Mouse (Mus musculus): Measurements from ENCODE around the gene Nmnat3.
"Not testable (repeated sequence)": the region's sequence is repeated elsewhere in the genome, so short reads cannot be mapped to it uniquely, and the experiment has no call there.

The Nmnat3 gene

GRCm38 (mm10) chr9:98287135-98287534 lies at the start of gene Nmnat3:
Nmnat3 (plus strand) TSS chr9:98287435.
- DNase-seq (ENCODE audit: low read depth): not testable (repeated sequence)

- DNase-seq (ENCODE audit: low read depth): no peak
Measured at GRCm38 (mm10) chr9:98243481-98243880, 43.8 kb upstream of the Nmnat3 start.

- DNase-seq (ENCODE audit: low read depth): no peak
Measured at GRCm38 (mm10) chr9:98244223-98244622, 43.0 kb upstream of the Nmnat3 start.

- DNase-seq (ENCODE audit: low read depth): no peak
Measured at GRCm38 (mm10) chr9:98245226-98245625, 42.0 kb upstream of the Nmnat3 start.

- no peak for DNase-seq (ENCODE audit: low read depth)
Measured at GRCm38 (mm10) chr9:98246351-98246750, 40.9 kb upstream of the Nmnat3 start.

GRCm38 (mm10) chr9:98260210-98260609 lies 27.0 kb upstream of the Nmnat3 start:
- no peak for DNase-seq (ENCODE audit: low read depth)

- DNase-seq (ENCODE audit: low read depth): no peak
Measured at GRCm38 (mm10) chr9:98261461-98262011, 25.7 kb upstream of the Nmnat3 start.

GRCm38 (mm10) chr9:98264916-98265315 lies 22.3 kb upstream of the Nmnat3 start:
- no peak for DNase-seq (ENCODE audit: low read depth)

GRCm38 (mm10) chr9:98272734-98273133 lies 14.5 kb upstream of the Nmnat3 start:
- no peak for DNase-seq (ENCODE audit: low read depth)

- no peak for DNase-seq (ENCODE audit: low read depth)
Measured at GRCm38 (mm10) chr9:98275080-98275479, 12.2 kb upstream of the Nmnat3 start.

- no peak for DNase-seq (ENCODE audit: low read depth)
Measured at GRCm38 (mm10) chr9:98280162-98280561, 7.1 kb upstream of the Nmnat3 start.

- DNase-seq (ENCODE audit: low read depth): no peak
Measured at GRCm38 (mm10) chr9:98285606-98286301, 1.5 kb upstream of the Nmnat3 start.

- no peak for DNase-seq (ENCODE audit: low read depth)
Measured at GRCm38 (mm10) chr9:98289665-98290064, 2.4 kb downstream of the Nmnat3 start.

- no peak for DNase-seq (ENCODE audit: low read depth)
Measured at GRCm38 (mm10) chr9:98290591-98290990, 3.4 kb downstream of the Nmnat3 start.

- DNase-seq (ENCODE audit: low read depth): peak; percentile 96
Measured at GRCm38 (mm10) chr9:98296383-98297201, 9.4 kb downstream of the Nmnat3 start.

- DNase-seq (ENCODE audit: low read depth): peak; percentile 53
Measured at GRCm38 (mm10) chr9:98297234-98297936, 10.2 kb downstream of the Nmnat3 start.

- no peak for DNase-seq (ENCODE audit: low read depth)
Measured at GRCm38 (mm10) chr9:98297937-98298595, 10.8 kb downstream of the Nmnat3 start.

- no peak for DNase-seq (ENCODE audit: low read depth)
Measured at GRCm38 (mm10) chr9:98298761-98299160, 11.5 kb downstream of the Nmnat3 start.

- no peak for DNase-seq (ENCODE audit: low read depth)
Measured at GRCm38 (mm10) chr9:98299235-98299634, 12.0 kb downstream of the Nmnat3 start.

- DNase-seq (ENCODE audit: low read depth): no peak
Measured at GRCm38 (mm10) chr9:98300582-98300981, 13.3 kb downstream of the Nmnat3 start.

GRCm38 (mm10) chr9:98307011-98307410 lies 19.8 kb downstream of the Nmnat3 start:
- no peak for DNase-seq (ENCODE audit: low read depth)

Data from naive thymus-derived CD4-positive, alpha-beta T cell, adult 2 months (primary cell).